Mouse (Mus musculus): ENCODE data around the gene Gm38655. TPM values are rescaled to one million over a fixed set of nuclear protein-coding genes. Genes with fewer than 3 reads are reported as not detected.
"Not testable (repeated sequence)": the region's sequence is repeated elsewhere in the genome, so short reads cannot be mapped to it uniquely, and the experiment has no call there.

Gene Gm38655
- polyA plus RNA-seq, 1 experiment from 2014 or later = not detected

DNA sequence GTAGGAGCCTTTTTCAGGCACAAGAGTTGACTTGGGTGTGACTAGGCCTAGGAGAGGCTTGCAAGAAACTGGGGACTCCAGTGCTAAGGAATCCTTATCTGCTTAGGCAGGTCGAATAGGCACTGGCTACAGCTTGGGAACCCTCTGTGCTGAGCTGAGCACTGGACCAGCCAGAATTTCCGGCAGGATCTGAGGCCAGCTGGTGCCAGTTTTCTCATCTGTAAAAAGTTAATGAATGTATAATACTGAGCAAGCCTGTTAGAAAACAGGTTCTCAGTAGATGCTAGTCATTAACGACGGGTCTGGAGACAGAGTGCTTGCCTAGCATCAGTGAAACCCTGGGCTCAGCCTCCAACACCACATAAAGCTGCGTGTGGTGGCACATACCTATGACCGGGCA lies 39.6 kb downstream of the Gm38655 start:
- 0 out of 2 replicates have a peak overlapping the region, but pooled peaks have one; percentile 85 for H3K4me3 ChIP-seq (ENCODE audit: inconsistent target)
- 98% methylated on average over 6 of the region's 6 CpGs for WGBS (ENCODE audit: missing documents)

DNA sequence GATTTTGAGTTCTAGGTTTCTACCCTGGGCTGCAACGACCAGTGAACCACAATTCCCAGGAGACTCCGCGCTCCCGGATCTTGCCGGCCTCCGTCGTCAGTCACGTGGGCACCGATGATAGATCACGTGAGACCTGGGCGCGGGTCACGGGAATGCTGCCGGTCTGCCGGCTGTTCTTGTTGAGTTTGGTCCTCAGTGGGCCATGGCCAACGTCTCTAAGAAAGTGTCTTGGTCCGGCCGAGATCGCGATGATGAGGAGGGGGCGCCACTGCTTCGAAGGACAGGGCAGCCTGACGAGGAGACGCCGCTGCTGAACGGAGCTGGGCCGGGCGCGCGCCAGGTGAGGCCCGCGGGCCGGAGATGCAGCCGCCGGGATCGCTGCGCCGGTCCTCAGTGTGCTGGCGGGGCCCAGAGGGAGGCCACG lies 42.0 kb downstream of the Gm38655 start, which contains the start of gene Clcn7:
Gene Clcn7, plus strand, starts transcription at position 117 of the 424 bp plus-strand sequence.
- H3K27ac ChIP-seq = peak within 1 kb of the TSS; percentile 96
- H3K36me3 ChIP-seq (ENCODE audit: inconsistent target) = no peaks in the 10 kb centered on the region
- H3K79me2 ChIP-seq (ENCODE audit: inconsistent target) = peaks cover 50% of the 10 kb centered on the region
- WGBS (ENCODE audit: missing documents) = under 1% methylated on average over 39 of the region's 40 CpGs
- peak within 1 kb of the TSS; percentile 85 for H3K4me3 ChIP-seq (ENCODE audit: inconsistent target)

More for the DNA sequence above, 39.6 kb downstream of the Gm38655 start:
- H3K79me2 ChIP-seq (ENCODE audit: inconsistent target) = peaks cover 73% of the 10 kb centered on the region
- no peaks in the 10 kb centered on the region; the same call in 1 of the 2 replicates for H3K36me3 ChIP-seq (ENCODE audit: inconsistent target)
- peak overlapping the region; percentile 96 for H3K27ac ChIP-seq

DNA sequence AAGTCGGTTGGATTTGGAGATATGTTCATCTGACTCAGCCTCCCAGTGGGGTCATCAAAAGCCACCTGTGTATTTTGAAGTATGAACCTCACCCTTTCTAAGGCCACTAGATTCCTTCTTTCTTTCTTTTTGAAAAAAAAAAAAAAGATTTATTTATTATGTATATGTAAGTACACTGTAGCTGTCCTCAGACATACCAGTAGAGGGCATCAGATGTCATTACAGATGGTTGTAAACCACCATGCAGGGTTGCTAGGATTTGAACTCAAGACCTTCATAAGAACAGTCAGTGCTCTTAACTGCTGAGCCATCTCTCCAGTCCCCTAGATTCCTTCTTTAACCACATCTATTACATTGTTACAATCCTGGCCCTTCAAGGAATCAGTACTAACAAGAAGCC lies 45.2 kb downstream of the Gm38655 start:
- no peak overlapping the region for H3K4me3 ChIP-seq (ENCODE audit: inconsistent target)
- 91% methylated on average over 1 of the region's 1 CpGs for WGBS (ENCODE audit: missing documents)
- H3K36me3 ChIP-seq (ENCODE audit: inconsistent target) = no peaks in the 10 kb centered on the region
- peaks cover 21% of the 10 kb centered on the region for H3K79me2 ChIP-seq (ENCODE audit: inconsistent target)
- H3K27ac ChIP-seq = no peak overlapping the region

DNA sequence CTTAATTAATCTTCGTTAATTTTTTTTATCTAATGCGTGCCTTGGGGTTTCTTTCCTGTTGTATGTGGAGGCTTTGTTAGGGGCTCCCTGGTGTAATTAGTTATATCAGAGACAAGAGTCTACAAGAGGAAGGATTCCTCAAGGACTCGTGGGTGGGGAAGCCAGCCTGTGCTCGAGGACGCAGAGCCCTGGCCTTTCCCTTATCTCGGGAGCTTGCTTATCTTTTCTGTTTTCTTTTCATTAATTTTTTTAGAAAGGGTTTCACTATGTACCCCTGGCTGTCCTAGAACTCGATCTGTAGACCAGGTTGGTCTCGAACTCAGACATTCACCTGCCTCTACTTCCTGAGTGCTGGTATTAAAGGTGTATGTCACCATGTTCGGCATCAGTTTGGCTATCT lies 47.6 kb downstream of the Gm38655 start:
- 75% methylated on average over 9 of the region's 9 CpGs for WGBS (ENCODE audit: missing documents)
- H3K27ac ChIP-seq = no peak overlapping the region
- no peaks in the 10 kb centered on the region for H3K79me2 ChIP-seq (ENCODE audit: inconsistent target)
- no peak overlapping the region for H3K4me3 ChIP-seq (ENCODE audit: inconsistent target)
- H3K36me3 ChIP-seq (ENCODE audit: inconsistent target) = no peaks in the 10 kb centered on the region

DNA sequence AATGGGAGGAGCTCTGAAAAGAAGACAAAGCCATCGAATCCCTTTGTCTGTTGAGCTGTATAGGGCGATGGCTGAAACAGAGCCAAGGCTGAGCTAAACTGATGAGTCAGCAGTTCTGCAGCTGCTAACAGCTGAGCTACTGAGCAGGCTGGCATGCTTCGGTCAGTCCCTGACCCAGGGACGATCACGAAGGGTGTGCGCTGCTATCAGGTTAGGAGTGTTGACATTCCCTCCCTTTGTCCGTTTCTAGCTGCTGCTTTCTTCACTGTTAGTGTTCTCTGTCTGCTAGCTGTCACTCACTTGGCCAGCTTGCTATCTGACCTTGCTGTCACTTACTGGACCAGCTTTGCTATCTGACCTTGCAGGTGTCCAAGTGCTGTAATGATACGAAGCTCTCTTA lies 48.2 kb downstream of the Gm38655 start:
- 66% methylated on average over 8 of the region's 8 CpGs for WGBS (ENCODE audit: missing documents)
- H3K27ac ChIP-seq = no peak overlapping the region
- no peak overlapping the region for H3K4me3 ChIP-seq (ENCODE audit: inconsistent target)

DNA sequence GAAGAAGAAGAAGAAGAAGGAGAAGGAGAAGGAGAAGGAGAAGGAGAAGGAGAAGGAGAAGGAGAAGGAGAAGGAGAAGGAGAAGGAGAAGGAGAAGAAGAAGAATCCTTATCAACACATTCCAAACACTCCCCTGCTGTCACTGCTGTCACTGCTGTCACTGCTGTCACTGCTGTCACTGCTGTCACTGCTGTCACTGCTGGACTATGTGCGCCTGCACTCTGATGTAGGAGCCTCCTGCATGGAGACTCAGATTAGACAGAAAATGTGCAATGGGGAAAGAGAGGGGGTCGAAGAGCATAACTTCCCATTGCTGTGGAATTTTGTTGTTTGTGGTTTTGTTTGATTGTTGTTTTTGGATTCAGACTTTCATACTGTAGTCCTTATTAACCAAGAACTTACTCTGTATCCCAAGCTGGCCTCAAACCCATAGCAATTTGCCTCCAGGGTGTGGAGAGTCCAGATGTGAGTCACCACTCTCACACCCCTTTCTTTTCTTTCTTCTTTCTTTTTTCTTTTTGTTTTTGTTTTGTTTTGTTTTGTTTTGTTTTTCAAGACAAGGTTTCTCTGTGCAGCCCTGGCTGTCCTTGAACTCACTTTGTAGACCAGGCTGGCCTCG lies 49.7 kb downstream of the Gm38655 start:
- H3K79me2 ChIP-seq (ENCODE audit: inconsistent target); H3K27ac ChIP-seq; H3K36me3 ChIP-seq (ENCODE audit: inconsistent target); H3K4me3 ChIP-seq (ENCODE audit: inconsistent target): not testable (repeated sequence)
- 96% methylated on average over 2 of the region's 3 CpGs for WGBS (ENCODE audit: missing documents)

More for the DNA sequence above, 48.2 kb downstream of the Gm38655 start:
- Histone ChIP-seq H3K36me3 (ENCODE audit: inconsistent target) (no peaks in the 10 kb centered on the region), H3K79me2 (ENCODE audit: inconsistent target) (no peaks in the 10 kb centered on the region)

DNA sequence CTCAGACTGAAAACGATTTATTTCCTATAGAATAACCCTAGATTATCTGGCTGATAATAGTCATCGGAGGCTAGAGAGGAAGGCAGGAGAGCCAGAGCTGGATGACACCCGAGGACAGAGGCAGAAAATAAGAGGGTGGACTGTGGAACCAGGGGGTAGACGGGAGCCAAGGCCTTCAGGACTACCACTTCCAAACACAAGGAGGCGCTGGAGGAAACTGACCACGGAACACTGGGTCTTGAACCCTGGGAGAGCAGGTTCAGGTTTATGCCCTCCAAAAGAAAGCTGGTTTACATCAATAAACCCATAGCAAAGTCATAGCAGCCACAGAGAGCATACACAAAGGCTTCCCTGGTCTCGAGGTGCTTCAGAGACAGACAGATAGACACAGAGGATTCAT lies 51.3 kb downstream of the Gm38655 start:
- H3K27ac ChIP-seq = no peak overlapping the region
- H3K36me3 ChIP-seq (ENCODE audit: inconsistent target) = no peaks in the 10 kb centered on the region
- 36% methylated on average over 7 of the region's 7 CpGs for WGBS (ENCODE audit: missing documents)

More for the DNA sequence above, 51.3 kb downstream of the Gm38655 start:
- no peaks in the 10 kb centered on the region for H3K79me2 ChIP-seq (ENCODE audit: inconsistent target)
- no peak overlapping the region for H3K4me3 ChIP-seq (ENCODE audit: inconsistent target)

Other genes with a start within 250 kb of the Gm38655 start
- 14.8 to 33.6 TPM (median 23.5 TPM) in 3 replicates for gene Mapk8ip3, start 238.5 kb downstream of the Gm38655 start, polyA plus RNA-seq (2018)
- gene Jpt2, start 214.8 kb downstream of the Gm38655 start, polyA plus RNA-seq (2018) = 22.2 to 58.8 TPM (median 31.5 TPM) in 3 replicates
- 6.7 to 8.9 TPM (median 7.8 TPM) in 3 replicates for gene Cramp1l, start 159.7 kb downstream of the Gm38655 start, polyA plus RNA-seq (2018)
- 5.9 to 8.6 TPM (median 6.8 TPM) in 3 replicates for gene Ift140, start 159.4 kb downstream of the Gm38655 start, polyA plus RNA-seq (2018)
- not detected in 3 replicates for gene Tmem204, start 91.9 kb downstream of the Gm38655 start, polyA plus RNA-seq (2018)
- gene Telo2, start 59.5 kb downstream of the Gm38655 start, polyA plus RNA-seq (2018) = 3.5 to 12.8 TPM (median 7.7 TPM) in 3 replicates
- gene Ptx4, start 54.7 kb downstream of the Gm38655 start, polyA plus RNA-seq (2018) = not detected in 3 replicates
- gene Clcn7, start 42.1 kb downstream of the Gm38655 start, polyA plus RNA-seq (2018) = 98.1 to 170 TPM (median 98.2 TPM) in 3 replicates
- gene Ccdc154, start 13.0 kb downstream of the Gm38655 start, polyA plus RNA-seq (2018) = not detected in 3 replicates
- 3.5 to 10.5 TPM (median 6.5 TPM) in 3 replicates for gene BC003965, start 9.1 kb upstream of the Gm38655 start, polyA plus RNA-seq (2018)
- gene Unkl, start 12.9 kb upstream of the Gm38655 start, polyA plus RNA-seq (2018) = 2.4 to 4.9 TPM (median 3.0 TPM) in 3 replicates
- gene Gnptg, start 64.7 kb upstream of the Gm38655 start, polyA plus RNA-seq (2018) = 31.8 to 33.6 TPM (median 33.3 TPM) in 3 replicates
- 9.3 to 15.0 TPM (median 12.1 TPM) in 3 replicates for gene Tsr3, start 64.7 kb upstream of the Gm38655 start, polyA plus RNA-seq (2018)
- not detected in 3 replicates for gene Baiap3, start 80.9 kb upstream of the Gm38655 start, polyA plus RNA-seq (2018)
- gene Ube2i, start 99.2 kb upstream of the Gm38655 start, polyA plus RNA-seq (2018) = 267 to 362 TPM (median 356 TPM) in 3 replicates
- 0.36 to 0.90 TPM in 2 of 3 replicates, not detected in the other for gene Prss34, start 122.9 kb upstream of the Gm38655 start, polyA plus RNA-seq (2018)
- gene Prss28, start 133.2 kb upstream of the Gm38655 start, polyA plus RNA-seq (2018) = not detected in 3 replicates
- gene Prss29, start 143.2 kb upstream of the Gm38655 start, polyA plus RNA-seq (2018) = not detected in 3 replicates
- not detected in 3 replicates for gene Tpsab1, start 170.1 kb upstream of the Gm38655 start, polyA plus RNA-seq (2018)
- gene Tpsb2, start 190.8 kb upstream of the Gm38655 start, polyA plus RNA-seq (2018) = not detected in 3 replicates
- not detected in 3 replicates for gene Tpsg1, start 193.8 kb upstream of the Gm38655 start, polyA plus RNA-seq (2018)

Measured in macrophage (primary cell).